12 mouse cellular contexts compared by ENCODE assay signal in genomic region chr4:137853822-137854221, GRCm38 (mm10). TPM values are rescaled to one million over a fixed set of nuclear protein-coding genes. Genes with fewer than 3 reads are reported as not detected.
DNase-seq lines count a peak whose midpoint lies in the region; TF ChIP-seq lines count a peak whose summit lies in the region.
"Had no signal": no experiment of that assay in that cellular context is flagged by ENCODE, and none has a peak within 500 bp of the region (broad histone marks: within the 10 kb centered on the region; RNA-seq: fewer than 3 reads in every experiment).

No protein-coding gene starts in this region.

- H3K4me3 ChIP-seq in MEL (ENCODE audit: control insufficient read depth in 1 of 2, insufficient read depth in 1 of 2, low read depth in 2 of 2, low read length in 2 of 2) (no peak overlapping the region), myocyte (no peak overlapping the region)
- H3K4me3 ChIP-seq: erythroblast, embryonic 14.5 days; hindbrain, embryonic 15.5 days; stomach, embryonic 15.5 days had no signal

- no peak for TF ChIP-seq CTCF in MEL (IDR thresholded peaks at IDR 0.05 in 2 of 3, conservative IDR thresholded peaks at IDR 0.05 in 1 of 3; ENCODE audit: control insufficient read depth in 1 of 3, insufficient read depth in 1 of 3, low read depth in 2 of 3, low read length in 3 of 3, poor library complexity in 1 of 3, severe bottlenecking in 1 of 3)

- H3K27me3 ChIP-seq in MEL (ENCODE audit: control insufficient read depth in 1 of 2, insufficient read depth in 2 of 2, low read length in 2 of 2) (no peaks in the 10 kb centered on the region), myocyte (ENCODE audit: control insufficient read depth, insufficient read depth, insufficient read length) (no peaks in the 10 kb centered on the region)
- H3K27me3 ChIP-seq: hindbrain, embryonic 15.5 days; Patski; stomach, embryonic 15.5 days had no signal

- no peak overlapping the region for H3K9ac ChIP-seq in MEL (ENCODE audit: control insufficient read depth, low read depth, low read length, poor library complexity, severe bottlenecking)
- H3K9ac ChIP-seq: hindbrain, embryonic 15.5 days; stomach, embryonic 15.5 days had no signal

- DNase-seq in lung, postnatal 25 days (ENCODE audit: low spot score), result peak; percentile 60
- no peak for DNase-seq in lung, postnatal 4 days
- peak; percentile 63 for DNase-seq in MEL (ENCODE audit: low read depth, low spot score)
- DNase-seq in adrenal gland, postnatal 25 days, result peak; percentile 43
- DNase-seq in heart, postnatal 14 days, result no peak
- DNase-seq in layer of hippocampus, postnatal 10 days (ENCODE audit: low spot score in 2 of 2), result no peak
- DNase-seq: cerebellum, postnatal 25 days had no signal

- no peak overlapping the region for H3K27ac ChIP-seq in MEL (ENCODE audit: control insufficient read depth, low read depth, low read length)
- H3K27ac ChIP-seq: hindbrain, embryonic 15.5 days; stomach, embryonic 15.5 days had no signal

- TF ChIP-seq POLR2A in MEL (IDR thresholded peaks at IDR 0.05; ENCODE audit: control insufficient read depth in 1 of 2, insufficient read depth in 1 of 2, low read depth in 1 of 2, low read length in 2 of 2, poor library complexity in 1 of 2), result no peak
- TF ChIP-seq POLR2A in myocyte (IDR thresholded peaks at IDR 0.05; ENCODE audit: insufficient read length, low read depth), result no peak

- no peaks in the 10 kb centered on the region for H3K79me2 ChIP-seq in MEL (ENCODE audit: control insufficient read depth, insufficient read depth, low read length, poor library complexity)
- H3K79me2 ChIP-seq in myocyte (ENCODE audit: control insufficient read depth, insufficient read depth), result no peaks in the 10 kb centered on the region

- H3ac ChIP-seq in myocyte (ENCODE audit: control insufficient read depth, insufficient read length), result no peak overlapping the region

- intact Hi-C loops in heart, postnatal 14 days (cut with DNase I), result no loop called here

- no peaks in the 10 kb centered on the region for H3K36me3 ChIP-seq in MEL (ENCODE audit: control insufficient read depth in 1 of 2, insufficient read depth in 2 of 2, low read length in 2 of 2)
- no peaks in the 10 kb centered on the region for H3K36me3 ChIP-seq in myocyte (ENCODE audit: control insufficient read depth, insufficient read depth)
- H3K36me3 ChIP-seq: hindbrain, embryonic 15.5 days; stomach, embryonic 15.5 days had no signal

- H3K4me2 ChIP-seq in myocyte (ENCODE audit: low read depth), result peak overlapping the region; percentile 21
- H3K4me2 ChIP-seq: hindbrain, embryonic 15.5 days; stomach, embryonic 15.5 days had no signal

- no peaks in the 10 kb centered on the region for H3K9me3 ChIP-seq in MEL (replicated peaks; ENCODE audit: insufficient read depth, low read length)
- H3K9me3 ChIP-seq: hindbrain, embryonic 15.5 days; stomach, embryonic 15.5 days had no signal

- TF ChIP-seq EP300 in MEL (IDR thresholded peaks at IDR 0.05; ENCODE audit: low read depth in 1 of 2, low read length in 2 of 2), result no peak

- TF ChIP-seq RAD21 in MEL (IDR thresholded peaks at IDR 0.05; ENCODE audit: low read depth, low read length), result no peak

- H3K4me1 ChIP-seq in MEL (ENCODE audit: control insufficient read depth in 1 of 2, insufficient read depth in 2 of 2, low read length in 2 of 2), result peaks cover 0 to 4% of the 10 kb centered on the region in 2 experiments; a peak in 1 of 4 replicates
- H3K4me1 ChIP-seq: hindbrain, embryonic 15.5 days had no signal

TF ChIP-seq in MEL, 35 proteins besides CTCF, POLR2A, EP300 and RAD21:
- TF ChIP-seq ETS1 (IDR thresholded peaks at IDR 0.05; ENCODE audit: low read depth, low read length) (peak; percentile 36; the same call in 1 of the 2 replicates), JUND (IDR thresholded peaks at IDR 0.05; ENCODE audit: low read depth, low read length) (no peak), USF2 (IDR thresholded peaks at IDR 0.05; ENCODE audit: borderline replicate concordance in 1 of 2, insufficient read depth in 1 of 2, low read depth in 1 of 2, low read length in 2 of 2) (no peak), MEF2A (IDR thresholded peaks at IDR 0.05; ENCODE audit: extremely low read depth, insufficient replicate concordance, low read depth, low read length, poor library complexity, severe bottlenecking) (no peak), E2F4 (IDR thresholded peaks at IDR 0.05; ENCODE audit: borderline replicate concordance, low read depth, low read length) (no peak)

TF ChIP-seq in myocyte, 11 proteins besides CTCF, POLR2A, EP300 and RAD21:
- TF ChIP-seq TCF12 (IDR thresholded peaks at IDR 0.05; ENCODE audit: insufficient read depth, poor library complexity, severe bottlenecking), result no peak
- TF ChIP-seq MYOD1 (IDR thresholded peaks at IDR 0.05; ENCODE audit: control insufficient read depth in 1 of 3, insufficient read length in 2 of 3, low read depth in 2 of 3), result peak in 1 of 3 experiments; percentile 72
- no peak for TF ChIP-seq E2F4 (IDR thresholded peaks at IDR 0.05; ENCODE audit: insufficient read depth)
- TF ChIP-seq USF1 (IDR thresholded peaks at IDR 0.05; ENCODE audit: low read depth), result no peak
- no peak for TF ChIP-seq TCF3 (IDR thresholded peaks at IDR 0.05; ENCODE audit: insufficient read length, low read depth)
- no peak for TF ChIP-seq CEBPB (IDR thresholded peaks at IDR 0.05; ENCODE audit: insufficient read depth, poor library complexity, severe bottlenecking)
- peak in 1 of 3 experiments; percentile 55 for TF ChIP-seq MYOG (IDR thresholded peaks at IDR 0.05; ENCODE audit: control insufficient read depth in 1 of 3, insufficient read depth in 1 of 3, insufficient read length in 2 of 3, low read depth in 2 of 3)
- TF ChIP-seq SRF (IDR thresholded peaks at IDR 0.05; ENCODE audit: control insufficient read depth, insufficient read length, low read depth), result no peak
- no peak for TF ChIP-seq POLR2AphosphoS2 (IDR thresholded peaks at IDR 0.05; ENCODE audit: insufficient read length, low read depth)
- no peak for TF ChIP-seq REST (IDR thresholded peaks at IDR 0.05; ENCODE audit: insufficient read depth, insufficient read length)

RNA-seq across cellular contexts. Expression of gene Ece1, which starts 8.2 kb away (rescaled TPM):
- 20.5 and 43.8 TPM in 2 replicates for total RNA-seq in MEL (2012; rRNA removed)
- polyA plus RNA-seq in MEL (2012; ENCODE audit: insufficient read depth in 1 of 2, insufficient read length in 2 of 2, low read depth in 1 of 2, low replicate concordance in 2 of 2, missing spikeins in 1 of 2), result 10 to 100 TPM in 1 of 2 experiments, not detected in 1; 25.3 TPM
- 264 and 285 TPM in 2 replicates for total RNA-seq in adrenal gland, postnatal 25 days (2021)
- polyA plus RNA-seq in myocyte (2012; fragmentation: generic; extraction: Trizol), result 69.9 TPM
- 100 to 1,000 TPM in 1 of 2 experiments, 10 to 100 TPM in 1; 94.5 to 117 TPM for total RNA-seq in heart, postnatal 14 days (2021)
- total RNA-seq in layer of hippocampus, postnatal 10 days (2021), result 10 to 100 TPM; 55.7 to 67.8 TPM

RNA-seq across cellular contexts. Expression of gene Alpl, which starts 57.6 kb away (rescaled TPM):
- total RNA-seq in MEL (2012; rRNA removed), result not detected in 2 replicates
- polyA plus RNA-seq in MEL (2012; ENCODE audit: insufficient read depth in 1 of 2, insufficient read length in 2 of 2, low read depth in 1 of 2, low replicate concordance in 2 of 2, missing spikeins in 1 of 2), result not detected
- 4.6 and 6.1 TPM in 2 replicates for total RNA-seq in adrenal gland, postnatal 25 days (2021)
- polyA plus RNA-seq in myocyte (2012; fragmentation: generic; extraction: Trizol), result 0.07 TPM
- 10 to 100 TPM; 51.5 to 72.3 TPM for total RNA-seq in heart, postnatal 14 days (2021)
- 1 to 10 TPM; 6.0 to 7.4 TPM for total RNA-seq in layer of hippocampus, postnatal 10 days (2021)

Comparison
In these comparisons a context has a peak if more than half of its experiments do, and no peak if none do; other contexts are left out.
1. DNase-seq: peak in lung, postnatal 25 days (single experiment), MEL (single experiment) and adrenal gland, postnatal 25 days (single experiment); none in lung, postnatal 4 days (0 of 2), heart, postnatal 14 days (0 of 2) and layer of hippocampus, postnatal 10 days (0 of 2).